Mouse (Mus musculus) megakaryocyte, embryonic 14.5 days (primary cell): Measurements from ENCODE around the gene Ndel1. TPM values are rescaled to one million over a fixed set of nuclear protein-coding genes. Genes with fewer than 3 reads are reported as not detected.

Experiments
- H3K27me3 ChIP-seq: replicated peaks from 2 replicates; pipeline ENCODE3; 2012; ENCODE audit warnings: inconsistent platforms
- H3K36me3 ChIP-seq: replicated peaks from 2 replicates; pipeline ENCODE3; 2012; ENCODE audit warnings: low read length, inconsistent platforms, mixed read lengths
- H3K4me1 ChIP-seq: 2 replicates; pipeline ENCODE4 v1.6.1; 2012; ENCODE audit warnings: inconsistent platforms
- H3K4me3 ChIP-seq: replicated peaks from 2 replicates; pipeline ENCODE3; 2012; ENCODE audit warnings: moderate library complexity, mild to moderate bottlenecking, inconsistent platforms
- H3K9me3 ChIP-seq: 2 replicates; pipeline ENCODE4 v1.6.1; 2012; ENCODE audit warnings: inconsistent platforms
- FLI1 ChIP-seq: IDR thresholded peaks from 2 replicates; pipeline ENCODE4 v1.6.1; 2012; ENCODE audit warnings: low read length, inconsistent platforms, mixed read lengths
- GATA1 ChIP-seq: IDR thresholded peaks from 3 replicates; pipeline ENCODE4 v1.6.1; 2012; ENCODE audit warnings: mixed read lengths, low read length, inconsistent platforms, borderline replicate concordance
- polyA plus RNA-seq: library from polyadenylated mRNA; stranded (reverse); fragments of >175 nt; gene quantifications from 2 replicates; pipeline ENCODE4 v1.2.3, GENCODE M21; 2012; ENCODE audit warnings: low replicate concordance; ENCODE audit not compliant: insufficient read depth

The Ndel1 gene
- 38.9 and 102 TPM in 2 replicates for polyA plus RNA-seq

GRCm38 (mm10) chr11:68871748-68872147 is at the start of gene Ndel1:
Ndel1 (minus strand) TSS chr11:68871858.
- Histone ChIP-seq H3K36me3 (no peaks in the 10 kb centered on the region), H3K4me1 (peaks cover 27% of the 10 kb centered on the region), H3K9me3 (no peaks in the 10 kb centered on the region), H3K27me3 (peaks cover 24% of the 10 kb centered on the region), H3K4me3 (peak within 1 kb of the TSS; percentile 40)
- TF ChIP-seq GATA1 (no peak), FLI1 (no peak)

- peaks cover 12% of the 10 kb centered on the region for H3K4me1 ChIP-seq
- peaks cover 20% of the 10 kb centered on the region for H3K9me3 ChIP-seq
- H3K36me3 ChIP-seq, result no peaks in the 10 kb centered on the region
- no peak overlapping the region for H3K4me3 ChIP-seq
- no peak for TF ChIP-seq FLI1
- no peak for TF ChIP-seq GATA1
- H3K27me3 ChIP-seq, result peaks cover 18% of the 10 kb centered on the region
Observed at GRCm38 (mm10) chr11:68914566-68914965, 42.9 kb upstream of the Ndel1 start.

GRCm38 (mm10) chr11:68911531-68912177 is 40.0 kb upstream of the Ndel1 start:
- H3K4me1 ChIP-seq, result peaks cover 15% of the 10 kb centered on the region
- no peak overlapping the region for H3K4me3 ChIP-seq
- H3K27me3 ChIP-seq, result peaks cover 24% of the 10 kb centered on the region
- peaks cover 20% of the 10 kb centered on the region for H3K9me3 ChIP-seq
- TF ChIP-seq GATA1, result no peak
- TF ChIP-seq FLI1, result no peak
- peaks cover 9% of the 10 kb centered on the region for H3K36me3 ChIP-seq

- TF ChIP-seq FLI1, result no peak
- no peak for TF ChIP-seq GATA1
- H3K4me1 ChIP-seq, result peaks cover 18% of the 10 kb centered on the region
- peaks cover 16% of the 10 kb centered on the region for H3K27me3 ChIP-seq
- H3K4me3 ChIP-seq, result no peak overlapping the region
- peaks cover 35% of the 10 kb centered on the region for H3K36me3 ChIP-seq
- H3K9me3 ChIP-seq, result peaks cover 20% of the 10 kb centered on the region
Observed at GRCm38 (mm10) chr11:68908846-68909503, 37.3 kb upstream of the Ndel1 start.

GRCm38 (mm10) chr11:68907251-68907650 is 35.6 kb upstream of the Ndel1 start:
- 0 out of 2 replicates have a peak, but pooled peaks cover 4% of the 10 kb centered on the region for H3K9me3 ChIP-seq
- no peak overlapping the region for H3K4me3 ChIP-seq
- peaks cover 23% of the 10 kb centered on the region for H3K4me1 ChIP-seq
- peaks cover 13% of the 10 kb centered on the region for H3K27me3 ChIP-seq
- no peak for TF ChIP-seq GATA1
- peaks cover 48% of the 10 kb centered on the region for H3K36me3 ChIP-seq

- Histone ChIP-seq H3K36me3 (peaks cover 48% of the 10 kb centered on the region), H3K27me3 (peaks cover 7% of the 10 kb centered on the region)
Observed at GRCm38 (mm10) chr11:68906461-68906790, 34.8 kb upstream of the Ndel1 start.

GRCm38 (mm10) chr11:68905665-68906460 is 34.2 kb upstream of the Ndel1 start:
- H3K4me3 ChIP-seq, result no peak overlapping the region
- H3K36me3 ChIP-seq, result peaks cover 48% of the 10 kb centered on the region
- peaks cover 16% of the 10 kb centered on the region for H3K4me1 ChIP-seq
- no peaks in the 10 kb centered on the region for H3K9me3 ChIP-seq
- TF ChIP-seq GATA1, result no peak
- TF ChIP-seq FLI1, result no peak
- peaks cover 5% of the 10 kb centered on the region for H3K27me3 ChIP-seq

More at GRCm38 (mm10) chr11:68906461-68906790, 34.8 kb upstream of the Ndel1 start:
- Histone ChIP-seq H3K4me3 (no peak overlapping the region), H3K4me1 (peaks cover 16% of the 10 kb centered on the region), H3K9me3 (no peaks in the 10 kb centered on the region)
- TF ChIP-seq FLI1 (no peak), GATA1 (no peak)

GRCm38 (mm10) chr11:68905138-68905531 is 33.5 kb upstream of the Ndel1 start:
- TF ChIP-seq GATA1, result no peak
- no peak for TF ChIP-seq FLI1
- Histone ChIP-seq H3K9me3 (no peaks in the 10 kb centered on the region), H3K27me3 (peaks cover 5% of the 10 kb centered on the region), H3K4me1 (peaks cover 18% of the 10 kb centered on the region), H3K36me3 (peaks cover 48% of the 10 kb centered on the region), H3K4me3 (no peak overlapping the region)

GRCm38 (mm10) chr11:68904375-68905137 is 32.9 kb upstream of the Ndel1 start:
- Histone ChIP-seq H3K4me3 (no peak overlapping the region), H3K36me3 (peaks cover 48% of the 10 kb centered on the region), H3K27me3 (peaks cover 8% of the 10 kb centered on the region), H3K4me1 (peaks cover 23% of the 10 kb centered on the region), H3K9me3 (no peaks in the 10 kb centered on the region)
- no peak for TF ChIP-seq FLI1
- no peak for TF ChIP-seq GATA1
